Mouse (Mus musculus) adipocyte (in vitro differentiated cells): ENCODE results near the gene Tbc1d32.

Experiments used
- DNase-seq: peaks from one replicate; pipeline ENCODE4 v3.0.0-alpha.2; 2016; ENCODE audit warnings: low spot score

The Tbc1d32 gene

DNA sequence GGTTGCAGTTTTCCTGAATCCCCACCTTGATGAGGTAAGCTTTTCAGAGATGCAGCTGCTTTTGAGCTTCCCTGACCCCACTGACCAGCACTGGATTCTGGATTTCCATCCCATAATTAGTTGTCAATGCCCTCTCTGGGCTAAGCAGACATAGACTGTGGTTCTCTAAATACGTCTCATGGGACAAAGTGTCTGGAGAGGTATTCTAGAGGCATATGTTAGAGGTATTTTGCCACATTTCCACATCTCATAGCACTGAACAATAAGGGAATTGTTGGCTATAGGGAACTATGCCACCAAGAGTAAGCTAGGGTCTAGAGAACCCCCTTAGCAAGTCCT lies 121.5 kb downstream of the Tbc1d32 start:
- no peak for DNase-seq

- DNase-seq = peak; percentile 12
These were observed 122.0 kb downstream of the Tbc1d32 start, which contains the start of gene Msl3l2 for GRCm38 (mm10) chr10:56106333-56106995. Gene Msl3l2 (plus strand): TSS chr10:56106917.

DNA sequence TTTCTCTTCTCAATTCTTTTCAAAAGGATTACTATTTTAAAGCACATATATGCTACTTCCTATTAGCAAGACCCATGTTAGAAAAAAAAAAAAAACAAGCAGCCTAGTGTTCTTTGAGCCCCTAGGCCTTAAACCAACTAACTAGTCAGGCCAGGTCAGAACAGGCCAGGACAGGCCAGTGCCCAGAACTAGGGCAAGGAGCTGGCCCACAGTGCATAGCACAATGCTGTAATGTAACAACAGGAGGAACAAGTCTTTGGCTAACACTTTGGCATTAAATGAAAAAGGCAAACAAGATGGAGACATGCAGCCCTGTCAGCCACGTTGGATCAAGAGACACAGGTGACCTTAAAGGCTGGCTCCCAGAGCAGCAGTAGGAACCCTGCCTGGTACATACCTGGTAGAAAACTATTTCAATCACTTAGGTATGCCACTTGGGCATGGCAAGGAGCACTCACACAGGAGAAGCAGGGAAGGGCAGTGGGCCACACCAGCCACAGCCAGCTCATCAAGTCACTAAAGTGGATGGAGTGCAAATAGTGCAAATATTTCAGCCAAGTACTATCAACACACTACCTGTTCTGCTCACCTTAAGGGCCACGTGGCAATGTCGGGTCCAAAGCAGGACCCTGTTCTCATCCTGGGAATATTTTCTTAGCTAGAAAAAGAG lies 128.7 kb downstream of the Tbc1d32 start:
- DNase-seq = peak; percentile 75

GRCm38 (mm10) chr10:56099126-56099525 lies 129.4 kb downstream of the Tbc1d32 start:
- peak; percentile 84 for DNase-seq

DNA sequence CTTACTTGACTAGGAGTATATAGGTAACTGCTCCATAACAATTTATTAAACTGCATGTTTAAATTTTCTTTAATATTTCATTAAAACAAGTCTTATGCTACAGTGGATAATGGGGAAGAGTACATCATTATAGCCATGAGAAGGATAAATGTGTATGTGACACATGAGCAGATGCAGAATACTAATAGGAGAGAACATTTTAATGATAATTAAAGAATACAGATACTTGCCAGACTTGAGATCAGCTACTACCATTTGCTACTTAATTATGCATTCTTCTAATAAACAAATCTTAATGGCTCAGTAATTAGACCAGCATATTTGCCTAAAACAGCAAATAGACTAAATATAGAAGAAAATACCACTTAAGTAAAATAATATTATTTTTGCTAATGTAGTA lies 131.7 kb downstream of the Tbc1d32 start:
- no peak for DNase-seq

DNA sequence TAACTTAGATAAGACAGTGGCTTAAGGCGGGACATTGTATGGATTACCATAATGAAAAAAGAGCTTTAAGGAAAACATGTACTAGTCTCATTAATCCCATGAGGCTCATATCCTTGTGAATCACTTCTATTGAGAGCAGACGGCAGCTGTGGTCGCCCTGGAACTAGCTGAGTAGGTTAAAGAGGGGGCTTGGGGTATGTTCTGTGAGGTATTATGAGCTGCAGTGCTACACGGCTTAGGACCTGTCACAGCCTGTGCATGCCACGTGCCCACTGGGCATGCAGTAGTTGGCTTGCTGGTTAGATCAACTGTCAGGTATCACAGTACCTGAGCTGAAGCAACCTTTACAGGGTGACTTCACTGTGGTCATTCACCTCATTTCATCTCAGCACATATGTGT lies 133.9 kb downstream of the Tbc1d32 start:
- no peak for DNase-seq

DNA sequence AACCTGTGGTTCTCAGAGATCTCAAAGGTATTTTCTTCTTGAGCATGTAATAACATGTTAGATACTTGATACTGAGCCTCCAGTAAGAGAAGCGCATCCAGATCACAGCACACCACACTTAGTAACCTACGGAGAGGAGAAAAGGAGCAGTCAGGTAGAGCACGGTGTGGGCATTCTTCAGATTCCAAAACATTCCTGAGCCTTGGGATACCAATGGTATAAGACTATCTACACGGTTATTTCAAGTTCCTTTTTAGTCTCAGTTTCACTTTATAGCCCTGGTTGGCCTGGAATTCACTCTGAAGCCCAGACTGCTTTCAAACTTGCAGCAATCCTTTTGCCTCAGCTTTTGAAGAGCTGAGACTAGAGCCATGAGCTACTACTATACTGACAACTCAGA lies 138.8 kb downstream of the Tbc1d32 start:
- no peak for DNase-seq

- DNase-seq = no peak
These were observed 165.7 kb downstream of the Tbc1d32 start for GRCm38 (mm10) chr10:56062746-56063145.

GRCm38 (mm10) chr10:56061238-56061830 lies 167.2 kb downstream of the Tbc1d32 start:
- DNase-seq = no peak

DNA sequence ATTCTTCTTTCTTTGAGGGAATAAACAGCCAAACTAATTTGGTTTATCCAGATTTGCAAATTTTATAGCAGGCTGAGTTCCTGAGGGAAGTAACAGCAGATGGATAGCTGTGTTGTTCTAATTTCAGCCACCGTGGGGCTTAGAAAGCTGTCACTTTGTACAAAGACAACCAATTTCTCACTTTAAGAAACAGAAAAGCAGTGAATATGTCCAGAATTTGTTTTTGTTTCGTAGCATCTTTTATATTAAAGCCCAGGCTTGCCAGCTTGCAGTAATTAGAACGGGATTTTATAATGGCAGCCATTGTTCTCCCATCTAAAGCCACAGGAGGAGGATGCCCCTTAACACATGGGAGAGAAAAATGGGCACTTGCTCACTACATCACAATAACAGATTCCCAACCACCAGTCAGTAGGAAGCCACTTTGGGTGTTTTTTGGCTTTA lies 169.5 kb downstream of the Tbc1d32 start:
- DNase-seq = no peak

GRCm38 (mm10) chr10:56025400-56025799 lies 203.1 kb downstream of the Tbc1d32 start:
- peak; percentile 30 for DNase-seq

- DNase-seq = peak; percentile 4
These were observed 203.9 kb downstream of the Tbc1d32 start for GRCm38 (mm10) chr10:56024579-56024978.

DNA sequence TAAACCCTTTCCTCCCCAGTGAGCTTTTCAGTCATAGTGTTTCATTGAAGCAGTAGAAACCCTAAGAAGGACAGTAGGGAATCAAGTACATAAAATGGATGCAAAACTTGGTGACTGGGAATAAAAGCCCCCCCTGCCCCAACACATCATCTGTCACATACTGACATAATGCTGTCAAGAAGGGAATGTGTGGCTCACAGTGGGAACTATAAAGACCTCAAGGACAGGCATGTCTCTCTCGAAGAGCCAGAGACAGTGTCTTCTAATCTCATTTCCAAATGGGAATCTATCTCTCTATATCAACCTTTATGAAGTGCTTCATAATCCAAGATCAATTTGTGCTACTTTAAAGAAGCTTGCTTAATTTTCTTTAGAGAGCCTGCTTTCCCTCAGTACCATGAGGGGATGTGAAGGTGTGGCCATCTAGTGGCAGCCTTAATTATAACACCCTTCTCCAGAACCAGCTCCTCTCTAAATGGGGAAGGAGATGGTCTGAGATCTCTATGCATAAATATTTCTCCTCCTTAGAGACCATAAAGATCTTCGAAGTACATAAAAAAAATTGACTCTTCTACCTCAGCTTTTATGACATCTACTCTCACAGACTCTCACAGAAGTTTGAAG lies 248.5 kb downstream of the Tbc1d32 start:
- DNase-seq = peak; percentile 69

DNA sequence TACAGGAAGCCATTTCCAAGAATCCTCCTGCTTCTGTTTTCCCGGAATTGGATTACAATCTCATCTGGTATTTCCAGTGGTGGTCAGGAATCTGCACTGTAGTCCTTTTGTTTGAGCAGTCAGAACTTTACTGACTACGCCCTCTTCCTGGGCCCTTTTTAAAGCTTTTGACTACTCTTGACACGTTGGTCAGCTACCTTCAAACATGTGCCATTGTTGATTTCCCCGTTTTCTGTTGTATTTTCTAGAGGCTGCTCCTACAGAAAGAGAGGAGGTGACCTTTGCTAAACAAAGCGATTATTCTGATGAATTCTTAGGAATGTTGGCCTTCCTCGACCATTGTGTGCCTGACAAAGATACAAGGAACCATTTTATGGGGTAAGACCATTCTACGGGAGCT lies 250.5 kb downstream of the Tbc1d32 start:
- DNase-seq = no peak
